Mouse (Mus musculus): Measurements from ENCODE around the gene Olfr1283.
"Not testable (repeated sequence)": the region's sequence is repeated elsewhere in the genome, so short reads cannot be mapped to it uniquely, and the experiment has no call there.

Olfr1283 gene

DNA sequence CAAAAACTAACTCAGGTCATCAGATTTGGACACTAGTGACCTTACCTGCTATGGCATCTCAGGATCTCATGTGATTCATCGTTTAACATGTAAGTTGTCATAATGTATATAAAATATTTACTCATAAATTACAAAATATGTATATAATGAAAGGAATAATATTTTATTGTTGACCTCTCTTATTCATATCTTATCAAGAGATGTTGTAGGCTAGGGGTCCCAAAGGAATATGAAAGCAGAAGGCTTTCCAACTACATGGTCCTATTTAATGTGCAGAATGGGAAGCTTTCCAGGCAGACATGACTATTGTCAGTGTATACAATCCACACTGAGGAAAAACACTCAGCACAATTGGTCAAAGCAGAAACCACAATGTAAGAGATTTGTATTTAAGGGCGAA lies at the start of gene Olfr1283:
Olfr1283 (plus strand) TSS at position 301 of the 400 bp plus-strand sequence.
- DNase-seq (ENCODE audit: low spot score) = no peak

DNA sequence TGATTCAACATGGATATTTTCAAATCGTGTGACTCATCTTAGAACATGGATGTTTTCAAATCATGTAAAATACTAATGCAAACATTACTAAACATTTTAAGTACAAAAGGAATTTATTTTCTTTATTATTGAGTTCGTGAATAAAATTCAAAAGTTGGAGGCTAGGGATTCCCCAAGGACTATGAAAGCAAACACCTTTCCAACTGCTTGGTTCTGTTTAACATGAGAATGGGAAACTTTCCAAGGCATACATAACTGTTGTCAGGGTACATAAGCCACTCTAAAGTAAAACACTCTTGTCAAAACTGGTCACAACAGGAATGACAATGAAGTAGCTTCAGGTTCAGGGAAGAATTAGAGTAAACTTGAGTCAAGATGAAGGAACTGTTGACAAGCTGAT lies 40.4 kb upstream of the Olfr1283 start, which contains the start of gene Olfr1281:
Olfr1281 (plus strand) TSS at position 301 of the 400 bp plus-strand sequence.
- DNase-seq (ENCODE audit: low spot score) = no peak

GRCm38 (mm10) chr2:111333721-111334120 lies 32.9 kb upstream of the Olfr1283 start:
- DNase-seq (ENCODE audit: low spot score) = not testable (repeated sequence)

GRCm38 (mm10) chr2:111335976-111336375 lies 30.6 kb upstream of the Olfr1283 start, which contains the start of gene Olfr1282:
TSS of gene Olfr1282 (minus strand) at chr2:111336076.
- DNase-seq (ENCODE audit: low spot score) = no peak

DNA sequence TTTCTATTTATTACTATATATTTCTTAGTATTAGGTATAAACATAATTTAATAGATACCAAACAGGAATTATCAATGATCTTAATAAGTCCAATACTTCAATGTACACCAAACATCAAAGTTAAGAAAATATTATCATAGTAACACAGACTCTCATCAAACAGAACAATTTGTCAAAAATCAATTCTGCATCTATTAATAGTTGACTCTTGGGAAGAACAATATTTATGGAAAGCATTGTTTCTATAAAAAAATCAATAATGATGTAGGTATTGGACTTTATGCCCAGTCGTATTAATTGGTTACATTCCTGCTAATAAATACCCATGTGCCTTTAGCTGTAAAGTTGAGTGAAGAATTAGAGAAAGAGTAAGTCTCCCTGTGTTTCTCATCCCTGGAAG lies 8.6 kb downstream of the Olfr1283 start, which contains the start of gene Olfr1284:
Olfr1284 (plus strand) TSS at position 301 of the 400 bp plus-strand sequence.
- DNase-seq (ENCODE audit: low spot score) = no peak

Data from testis, postnatal 14 days (tissue).